Mouse (Mus musculus) liver, embryonic 14.5 days (tissue): Measurements from ENCODE around the gene Magi1.

Experiments
- CTCF ChIP-seq: IDR thresholded peaks from 2 replicates; pipeline ENCODE4 v1.5.1; 2016; ENCODE audit warnings: antibody characterized with exemption, low read depth, control low read depth
- EP300 ChIP-seq: IDR thresholded peaks from 2 replicates; pipeline ENCODE4 v1.6.1; 2016; ENCODE audit warnings: antibody characterized with exemption, low read depth

GRCm38 (mm10) chr6:93911420-93911819, 372.3 kb downstream of the Magi1 start:
- no peak for TF ChIP-seq CTCF
- no peak for TF ChIP-seq EP300
